Mouse (Mus musculus): ENCODE results near the gene Sytl3. TPM values are rescaled to one million over a fixed set of nuclear protein-coding genes. Genes with fewer than 3 reads are reported as not detected.

Gene Sytl3
- total and polyA plus RNA-seq, 3 experiments = 27.6 to 73.2 (median 59.3) TPM

GRCm38 (mm10) chr17:6781273-6781672 lies 122.4 kb downstream of the Sytl3 start:
- Histone ChIP-seq H3K9ac (ENCODE audit: insufficient read depth, low read depth) (peak overlapping the region; percentile 57), H3K4me1 (ENCODE audit: control insufficient read depth in 1 of 2, insufficient read depth in 2 of 2) (peaks cover 12 to 23% of the 10 kb centered on the region in 2 experiments), H3K4me3 (replicated peaks in 1 of 3; ENCODE audit: low read depth in 2 of 3, low read length in 2 of 3, poor library complexity in 1 of 3) (peak overlapping the region; percentile 90 to 99 (median 91)), H3K9me3 (replicated peaks; ENCODE audit: low read length) (no peaks in the 10 kb centered on the region), H3K79me2 (replicated peaks; ENCODE audit: control insufficient read depth, extremely low read depth, insufficient read depth, poor library complexity, severe bottlenecking) (peaks cover 52% of the 10 kb centered on the region), H3K4me2 (ENCODE audit: insufficient read depth, low read depth, poor library complexity, severe bottlenecking) (peak overlapping the region; percentile 55), H3K27me3 (replicated peaks) (no peaks in the 10 kb centered on the region), H3K36me3 (replicated peaks in 1 of 2; ENCODE audit: control insufficient read depth in 1 of 2, insufficient read depth in 1 of 2, low read length in 1 of 2) (no peaks in the 10 kb centered on the region), H3K27ac (ENCODE audit: insufficient read depth, low read depth) (no peak overlapping the region)
- in situ Hi-C loops (cut with MboI; ENCODE audit: low pct_ligation_motif_present, low pct_unique_long_range_greater_than_20kb, low sequenced_read_pairs) (no loop called here), dilution Hi-C loops (cut with MboI; ENCODE audit: extremely low pct_ligation_motif_present, extremely low pct_unique_long_range_greater_than_20kb, low sequenced_read_pairs) (no loop called here)
- peak; percentile 45 for DNase-seq (ENCODE audit: extremely low read depth)
- TF ChIP-seq CHD2 (IDR thresholded peaks at IDR 0.05; ENCODE audit: low read length) (no peak), HCFC1 (IDR thresholded peaks at IDR 0.05; ENCODE audit: low read depth, low read length) (no peak), SIN3A (IDR thresholded peaks at IDR 0.05; ENCODE audit: low read length) (peak; percentile 28; the same call in 1 of the 2 replicates), ELF1 (IDR thresholded peaks at IDR 0.05; ENCODE audit: low read depth, low read length) (peak; percentile 58), EP300 (IDR thresholded peaks at IDR 0.05; ENCODE audit: low read length) (0 out of 2 replicates have a peak, but pooled peaks have one; percentile 12), CTCF (conservative IDR thresholded peaks at IDR 0.05 in 1 of 2, IDR thresholded peaks at IDR 0.05 in 1 of 2; ENCODE audit: low read depth in 2 of 2, low read length in 2 of 2) (0 out of 4 replicates have a peak, but pooled peaks of 1 of the 2 experiments have one; percentile 13), MXI1 (IDR thresholded peaks at IDR 0.05; ENCODE audit: low read depth, low read length) (peak; percentile 8; the same call in 1 of the 2 replicates)

GRCm38 (mm10) chr17:6782033-6782526 lies 123.2 kb downstream of the Sytl3 start:
- peak overlapping the region; percentile 90 to 99 (median 91) for H3K4me3 ChIP-seq (replicated peaks in 1 of 3; ENCODE audit: low read depth in 2 of 3, low read length in 2 of 3, poor library complexity in 1 of 3)
- peaks cover 44% of the 10 kb centered on the region for H3K79me2 ChIP-seq (replicated peaks; ENCODE audit: control insufficient read depth, extremely low read depth, insufficient read depth, poor library complexity, severe bottlenecking)
- H3K9ac ChIP-seq (ENCODE audit: insufficient read depth, low read depth) = peak overlapping the region; percentile 57
- peak overlapping the region; percentile 60 for H3K4me2 ChIP-seq (ENCODE audit: insufficient read depth, low read depth, poor library complexity, severe bottlenecking)
- no peak for DNase-seq (ENCODE audit: extremely low read depth)
- in situ Hi-C loops (cut with MboI; ENCODE audit: low pct_ligation_motif_present, low pct_unique_long_range_greater_than_20kb, low sequenced_read_pairs) (no loop called here), dilution Hi-C loops (cut with MboI; ENCODE audit: extremely low pct_ligation_motif_present, extremely low pct_unique_long_range_greater_than_20kb, low sequenced_read_pairs) (no loop called here)
- H3K27ac ChIP-seq (ENCODE audit: insufficient read depth, low read depth) = peak overlapping the region; percentile 77
- no peaks in the 10 kb centered on the region for H3K27me3 ChIP-seq (replicated peaks)
- peaks cover 10 to 17% of the 10 kb centered on the region in 2 experiments for H3K4me1 ChIP-seq (ENCODE audit: control insufficient read depth in 1 of 2, insufficient read depth in 2 of 2)
- no peaks in the 10 kb centered on the region for H3K36me3 ChIP-seq (replicated peaks in 1 of 2; ENCODE audit: control insufficient read depth in 1 of 2, insufficient read depth in 1 of 2, low read length in 1 of 2)
- no peaks in the 10 kb centered on the region for H3K9me3 ChIP-seq (replicated peaks; ENCODE audit: low read length)
- no peak for TF ChIP-seq NRF1 (IDR thresholded peaks at IDR 0.05; ENCODE audit: low read depth, low read length)
- TF ChIP-seq BHLHE40 (IDR thresholded peaks at IDR 0.05; ENCODE audit: low read depth, low read length) = peak; percentile 75
- no peak for TF ChIP-seq HCFC1 (IDR thresholded peaks at IDR 0.05; ENCODE audit: low read depth, low read length)
- TF ChIP-seq SIN3A (IDR thresholded peaks at IDR 0.05; ENCODE audit: low read length) = peak; percentile 80; the same call in 1 of the 2 replicates
- peak; percentile 77; the same call in 1 of the 2 replicates for TF ChIP-seq CHD1 (IDR thresholded peaks at IDR 0.05; ENCODE audit: low read depth, low read length)
- no peak for TF ChIP-seq ZNF384 (IDR thresholded peaks at IDR 0.05; ENCODE audit: low read depth, low read length)
- no peak for TF ChIP-seq ELF1 (IDR thresholded peaks at IDR 0.05; ENCODE audit: low read depth, low read length)
- TF ChIP-seq MAFK (IDR thresholded peaks at IDR 0.05; ENCODE audit: insufficient replicate concordance, low read length) = no peak
- no peak for TF ChIP-seq TBP (conservative IDR thresholded peaks at IDR 0.05; ENCODE audit: low read depth, low read length)
- TF ChIP-seq MAZ (IDR thresholded peaks at IDR 0.05; ENCODE audit: low read depth, low read length) = no peak
- no peak for TF ChIP-seq JUN (IDR thresholded peaks at IDR 0.05; ENCODE audit: insufficient read depth, low read depth, low read length)
- TF ChIP-seq EP300 (IDR thresholded peaks at IDR 0.05; ENCODE audit: low read length) = 0 out of 2 replicates have a peak, but pooled peaks have one; percentile 10
- TF ChIP-seq SMC3 (IDR thresholded peaks at IDR 0.05; ENCODE audit: low read depth, low read length) = no peak
- no peak for TF ChIP-seq CHD2 (IDR thresholded peaks at IDR 0.05; ENCODE audit: low read length)
- no peak for TF ChIP-seq CTCF (conservative IDR thresholded peaks at IDR 0.05 in 1 of 2, IDR thresholded peaks at IDR 0.05 in 1 of 2; ENCODE audit: low read depth in 2 of 2, low read length in 2 of 2)
- no peak for TF ChIP-seq ZKSCAN1 (IDR thresholded peaks at IDR 0.05; ENCODE audit: borderline replicate concordance, low read depth, low read length)
- TF ChIP-seq MAX (IDR thresholded peaks at IDR 0.05; ENCODE audit: low read length) = no peak
- no peak for TF ChIP-seq ZC3H11A (IDR thresholded peaks at IDR 0.05; ENCODE audit: low read depth, low read length)
- no peak for TF ChIP-seq POLR2AphosphoS2 (IDR thresholded peaks at IDR 0.05; ENCODE audit: low read depth, low read length)
- no peak for TF ChIP-seq UBTF (IDR thresholded peaks at IDR 0.05; ENCODE audit: low read depth, low read length)
- no peak for TF ChIP-seq IRF4 (IDR thresholded peaks at IDR 0.05; ENCODE audit: low read depth, low read length)
- no peak for TF ChIP-seq MYC (IDR thresholded peaks at IDR 0.05; ENCODE audit: low read depth, low read length)
- no peak for TF ChIP-seq USF1 (IDR thresholded peaks at IDR 0.05; ENCODE audit: low read depth, low read length)
- no peak for TF ChIP-seq PAX5 (IDR thresholded peaks at IDR 0.05; ENCODE audit: low read length)
- TF ChIP-seq E2F4 (IDR thresholded peaks at IDR 0.05; ENCODE audit: insufficient replicate concordance, low read depth, low read length) = no peak
- no peak for TF ChIP-seq MEF2A (IDR thresholded peaks at IDR 0.05; ENCODE audit: borderline replicate concordance, low read depth, low read length)
- no peak for TF ChIP-seq ETS1 (conservative IDR thresholded peaks at IDR 0.05; ENCODE audit: low read depth, low read length)
- TF ChIP-seq RAD21 (IDR thresholded peaks at IDR 0.05; ENCODE audit: low read depth, low read length) = no peak; the same call in 1 of the 2 replicates
- TF ChIP-seq USF2 (conservative IDR thresholded peaks at IDR 0.05; ENCODE audit: low read depth, low read length) = no peak
- TF ChIP-seq MXI1 (IDR thresholded peaks at IDR 0.05; ENCODE audit: low read depth, low read length) = no peak; the same call in 1 of the 2 replicates

Measured in CH12.LX (cell line).